Mouse (Mus musculus): ENCODE data around the gene Lpin2.

- TF ChIP-seq POLR2A (IDR thresholded peaks at IDR 0.05; ENCODE audit: borderline replicate concordance, low read depth, low read length), result no peak
- no peak for TF ChIP-seq CTCF (IDR thresholded peaks at IDR 0.05; ENCODE audit: low read depth, low read length)
These were observed 50.9 kb downstream of the Lpin2 start for GRCm38 (mm10) chr17:71233210-71233609.
